Mouse (Mus musculus): ENCODE measurements around the gene Gpbp1.
A peak's percentile ranks its signal among the peaks of the same experiment; 100 is the strongest.

The Gpbp1 gene

DNA sequence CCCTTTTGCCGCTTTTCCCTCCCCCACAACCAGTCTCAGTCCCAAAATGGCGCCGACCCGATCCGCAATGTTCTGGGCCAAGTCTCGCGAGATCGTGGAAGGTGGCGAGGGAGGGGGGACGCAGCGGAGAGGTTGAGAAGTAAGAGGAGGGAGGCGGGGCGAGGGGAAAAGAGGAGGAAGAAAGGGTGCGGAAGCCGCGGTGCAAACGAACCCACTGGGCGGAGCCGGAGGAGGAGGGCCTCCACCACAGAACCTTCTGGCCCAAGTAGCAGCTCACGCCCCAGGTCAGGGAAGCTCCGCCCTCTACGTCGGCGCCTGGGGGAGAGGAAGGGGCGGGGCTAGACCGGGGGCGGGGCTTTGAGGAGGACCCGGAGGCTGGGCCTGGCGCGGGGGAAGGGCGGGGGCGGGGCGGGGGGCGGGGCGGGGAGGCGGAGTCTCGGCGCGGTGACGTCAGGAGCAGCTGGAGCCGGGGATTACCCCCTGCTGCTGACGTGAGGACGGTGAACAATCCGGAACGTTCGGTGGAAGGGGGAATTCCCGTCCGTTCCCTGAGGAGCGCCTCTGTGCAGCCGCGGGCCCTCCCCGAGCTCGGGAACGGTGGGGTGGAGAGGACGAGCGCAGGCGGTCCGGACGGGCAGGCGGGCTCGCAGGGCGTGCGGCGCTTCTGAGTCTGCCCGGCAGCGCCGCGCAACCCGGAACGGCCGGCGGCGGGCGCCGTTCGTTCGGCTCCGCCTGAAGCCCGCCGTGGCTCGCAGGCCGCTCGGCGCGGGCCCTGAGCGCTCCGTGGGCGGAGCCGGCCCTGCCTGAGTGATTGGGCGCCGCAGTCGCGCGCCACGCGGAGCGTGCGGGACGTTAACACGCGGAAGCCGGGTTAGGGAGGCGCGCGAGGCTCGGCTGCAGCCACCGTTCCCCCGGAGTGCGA is at the start of gene Gpbp1:
Gene Gpbp1 (minus strand): TSS at position 310 of the 922 bp plus-strand sequence.
- peak; percentile 100 for DNase-seq

DNA sequence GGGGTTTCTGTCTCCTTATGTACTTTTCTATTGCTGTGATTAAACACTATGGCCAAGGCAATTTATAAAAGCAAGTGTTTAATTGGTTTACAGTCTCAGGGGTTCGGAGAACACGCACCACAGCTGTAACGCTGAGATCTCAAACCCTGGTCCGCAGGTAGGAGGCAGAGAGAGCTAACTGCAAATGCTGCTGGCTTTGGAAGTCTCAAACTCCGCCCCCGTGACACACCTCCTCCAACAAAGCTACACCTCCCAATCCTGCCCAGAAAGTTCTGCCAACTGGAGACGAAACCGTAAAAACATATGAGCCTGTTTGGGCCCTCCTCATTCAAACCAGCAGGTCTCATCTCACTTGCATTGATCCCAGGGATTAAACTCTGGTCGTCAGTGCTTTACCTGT is 47.8 kb upstream of the Gpbp1 start:
- no peak for DNase-seq

DNA sequence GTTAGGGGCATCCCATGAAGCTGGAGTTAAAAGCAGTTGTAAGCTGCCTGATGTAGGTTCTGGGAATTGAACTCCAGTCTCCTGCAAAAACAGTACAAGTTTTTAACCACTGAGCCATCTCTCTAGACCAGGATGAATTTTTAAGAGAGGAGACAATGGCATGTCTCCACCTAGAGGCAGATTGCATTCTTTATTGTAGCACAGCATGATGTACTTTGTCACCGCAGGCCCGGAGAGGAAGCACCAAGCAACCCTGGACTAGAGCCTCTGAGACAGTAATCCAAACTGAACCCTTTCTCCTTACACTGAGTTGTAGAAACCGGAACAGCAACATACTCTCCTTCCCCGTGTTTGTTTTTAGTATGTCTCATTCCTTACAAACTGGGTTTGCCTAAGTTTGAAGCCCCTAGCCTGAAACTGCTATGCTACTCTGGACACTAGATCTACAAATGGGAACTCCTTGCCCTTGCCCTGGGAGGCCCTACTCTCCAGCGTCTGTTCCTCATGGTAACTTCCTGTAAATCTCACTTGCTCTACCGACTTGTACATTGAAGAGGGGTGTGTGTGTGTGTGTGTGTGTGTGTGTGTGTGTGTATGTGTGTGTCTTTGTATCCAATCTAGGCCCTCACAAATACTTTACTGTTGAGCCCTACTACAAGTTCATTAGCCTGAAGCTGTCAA is 46.4 kb upstream of the Gpbp1 start:
- no peak for DNase-seq

DNA sequence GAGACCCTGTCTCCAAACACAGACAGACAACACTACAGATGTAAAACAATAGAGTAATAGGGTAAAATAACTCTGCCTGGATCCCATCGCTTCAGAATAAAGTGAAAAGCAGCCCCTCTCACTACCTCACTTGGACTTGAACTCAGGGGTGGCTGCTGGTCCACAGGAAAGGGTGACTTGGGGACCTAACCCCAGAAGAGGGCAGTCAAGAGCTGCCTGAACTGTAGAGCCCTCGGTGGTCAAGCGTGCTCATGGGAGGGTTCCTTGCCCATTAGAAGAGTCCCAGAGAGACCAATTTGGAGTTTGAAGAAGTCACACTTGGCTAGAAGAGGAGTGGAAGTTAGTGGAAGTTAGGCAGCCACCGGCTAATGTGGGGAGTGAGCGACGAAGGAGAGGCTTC is 44.2 kb upstream of the Gpbp1 start:
- DNase-seq: peak; percentile 45 to 46

DNA sequence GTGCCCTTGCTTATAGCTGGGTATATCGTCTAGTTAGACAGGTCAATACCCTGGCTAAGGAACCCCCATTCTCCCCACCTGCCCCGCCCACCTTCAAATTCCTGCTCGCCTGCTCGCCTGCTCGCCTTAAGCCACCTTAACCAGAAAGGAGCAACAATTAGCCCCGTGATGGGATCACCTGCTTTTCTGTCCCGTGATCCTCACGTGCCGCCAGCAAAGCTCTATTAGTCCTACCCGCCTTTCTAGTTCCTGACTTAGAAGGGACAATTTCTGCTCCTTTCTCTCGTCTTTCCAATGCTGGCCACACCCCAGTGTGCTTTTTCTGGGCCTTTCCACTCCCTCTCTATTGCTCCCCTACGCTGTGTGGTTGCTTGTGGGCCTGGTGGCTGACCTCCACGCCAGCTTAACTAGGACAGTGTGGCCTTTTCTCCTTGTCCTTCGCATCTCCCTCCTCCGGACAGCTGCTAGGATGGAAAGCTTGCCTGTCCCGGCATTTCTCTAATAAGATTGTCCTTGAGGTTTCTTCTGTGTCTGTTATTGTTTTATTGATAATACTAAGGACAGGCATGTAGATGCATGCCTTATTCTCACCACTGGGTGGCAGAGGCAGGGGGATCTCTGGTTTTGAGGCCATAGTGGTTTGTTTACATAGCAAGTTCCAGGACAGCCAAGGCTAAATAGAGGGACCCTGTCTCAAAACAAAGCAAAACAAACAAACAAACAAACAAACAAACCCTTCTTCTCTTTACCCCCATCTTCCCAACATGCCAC is 42.5 kb upstream of the Gpbp1 start:
- peak; percentile 7 to 18 for DNase-seq

GRCm38 (mm10) chr13:111531701-111532100 is 41.8 kb upstream of the Gpbp1 start:
- DNase-seq: no peak

GRCm38 (mm10) chr13:111524277-111524676 is 34.4 kb upstream of the Gpbp1 start:
- no peak for DNase-seq

DNA sequence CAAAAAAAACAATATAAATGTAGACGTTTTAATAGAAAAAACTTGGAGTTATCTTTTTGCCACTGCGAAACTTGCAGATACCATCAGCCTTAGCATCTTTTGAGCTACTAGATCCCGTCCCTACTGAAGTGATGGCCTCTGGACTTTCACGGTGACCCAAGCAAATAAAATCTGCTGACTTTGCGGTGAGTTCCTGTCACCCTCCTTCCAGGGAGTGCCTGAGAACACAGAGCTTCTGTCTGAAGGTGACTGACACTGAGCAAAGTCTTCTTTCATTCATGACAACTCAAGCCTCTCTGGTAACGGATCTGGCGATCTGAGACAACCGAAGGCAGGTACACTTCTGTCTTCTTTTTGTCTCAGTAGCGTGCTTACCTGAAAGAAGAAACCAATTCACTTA is 32.4 kb upstream of the Gpbp1 start:
- no peak for DNase-seq

GRCm38 (mm10) chr13:111520456-111520855 is 30.5 kb upstream of the Gpbp1 start:
- no peak for DNase-seq

DNA sequence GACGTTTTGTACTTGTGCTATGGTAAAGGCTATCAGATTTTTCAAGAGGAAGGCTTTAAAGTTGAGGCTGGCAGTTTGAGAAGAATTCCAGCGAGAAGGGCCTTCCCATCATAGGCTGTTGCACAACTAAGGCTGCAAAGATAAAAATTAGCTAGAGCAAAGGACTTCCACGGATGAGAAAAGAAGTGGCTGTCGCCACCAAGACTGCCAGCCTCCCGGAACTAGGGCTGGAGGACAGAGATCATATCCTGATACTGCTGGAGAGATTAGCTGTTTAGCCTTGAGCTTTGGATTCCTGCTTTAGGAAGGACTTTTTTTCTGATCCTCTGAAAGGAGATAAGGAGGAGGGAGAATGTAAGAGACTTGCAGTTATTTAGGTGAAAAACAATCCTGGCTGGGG is 28.4 kb upstream of the Gpbp1 start:
- DNase-seq: no peak

DNA sequence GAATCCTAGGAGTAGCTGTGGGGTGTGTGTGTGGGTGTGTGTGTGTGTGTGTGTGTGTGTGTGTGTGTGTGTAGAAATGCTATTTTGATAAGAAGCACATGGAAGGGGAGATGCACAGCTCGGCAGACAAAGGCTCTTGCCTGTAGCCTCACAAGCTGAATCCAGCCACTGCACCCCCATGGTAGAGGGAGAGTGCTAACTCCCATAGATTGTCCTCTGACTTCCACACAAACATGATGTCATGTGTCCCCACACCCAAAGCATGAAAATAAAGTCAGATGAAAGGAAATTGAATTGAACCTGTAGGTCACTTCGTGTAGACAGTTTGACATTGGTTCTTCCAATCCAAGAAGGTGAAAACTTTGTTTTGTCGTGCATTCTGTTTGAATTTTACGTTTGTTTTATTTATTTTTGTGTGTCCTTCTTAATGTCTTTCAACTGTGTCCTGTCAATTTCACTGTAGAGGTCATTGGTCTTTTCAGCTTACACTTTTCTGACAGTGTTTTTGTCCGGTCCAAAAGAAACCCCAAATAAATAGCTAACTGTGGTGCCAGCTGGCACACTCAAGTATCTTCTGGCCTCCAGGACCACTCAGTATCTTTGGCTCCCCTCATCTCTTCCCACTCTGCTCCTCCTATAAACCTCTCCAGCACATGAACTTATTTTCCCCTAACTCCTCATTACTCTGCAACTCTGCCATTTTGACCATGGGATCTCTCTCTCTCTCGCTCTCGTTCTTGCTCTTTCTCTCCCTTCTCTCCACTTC is 26.7 kb upstream of the Gpbp1 start:
- DNase-seq: no peak

- no peak for DNase-seq
Measured at GRCm38 (mm10) chr13:111509385-111509784, 19.5 kb upstream of the Gpbp1 start.

GRCm38 (mm10) chr13:111508645-111509044 is 18.7 kb upstream of the Gpbp1 start:
- DNase-seq: no peak

- no peak for DNase-seq
Measured at GRCm38 (mm10) chr13:111494330-111495029, 4.6 kb upstream of the Gpbp1 start.

- DNase-seq: no peak
Measured at GRCm38 (mm10) chr13:111491046-111491756, 1.3 kb upstream of the Gpbp1 start.

DNA sequence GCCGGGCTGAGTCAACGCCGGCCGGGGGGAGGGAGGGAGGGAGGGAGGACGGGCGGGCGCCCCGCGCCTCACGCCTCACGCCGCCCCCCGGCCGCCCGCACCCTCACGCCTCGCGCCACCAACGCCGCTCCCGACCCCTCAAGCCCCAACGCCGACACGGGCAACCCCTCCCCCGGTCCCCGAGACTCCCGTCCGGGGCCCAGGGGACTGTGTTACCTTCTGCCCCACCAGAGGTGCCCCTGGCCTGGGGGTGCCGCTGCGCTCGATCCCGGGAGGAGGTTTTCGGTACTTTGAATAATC is 459 bp downstream of the Gpbp1 start:
- DNase-seq: no peak

DNA sequence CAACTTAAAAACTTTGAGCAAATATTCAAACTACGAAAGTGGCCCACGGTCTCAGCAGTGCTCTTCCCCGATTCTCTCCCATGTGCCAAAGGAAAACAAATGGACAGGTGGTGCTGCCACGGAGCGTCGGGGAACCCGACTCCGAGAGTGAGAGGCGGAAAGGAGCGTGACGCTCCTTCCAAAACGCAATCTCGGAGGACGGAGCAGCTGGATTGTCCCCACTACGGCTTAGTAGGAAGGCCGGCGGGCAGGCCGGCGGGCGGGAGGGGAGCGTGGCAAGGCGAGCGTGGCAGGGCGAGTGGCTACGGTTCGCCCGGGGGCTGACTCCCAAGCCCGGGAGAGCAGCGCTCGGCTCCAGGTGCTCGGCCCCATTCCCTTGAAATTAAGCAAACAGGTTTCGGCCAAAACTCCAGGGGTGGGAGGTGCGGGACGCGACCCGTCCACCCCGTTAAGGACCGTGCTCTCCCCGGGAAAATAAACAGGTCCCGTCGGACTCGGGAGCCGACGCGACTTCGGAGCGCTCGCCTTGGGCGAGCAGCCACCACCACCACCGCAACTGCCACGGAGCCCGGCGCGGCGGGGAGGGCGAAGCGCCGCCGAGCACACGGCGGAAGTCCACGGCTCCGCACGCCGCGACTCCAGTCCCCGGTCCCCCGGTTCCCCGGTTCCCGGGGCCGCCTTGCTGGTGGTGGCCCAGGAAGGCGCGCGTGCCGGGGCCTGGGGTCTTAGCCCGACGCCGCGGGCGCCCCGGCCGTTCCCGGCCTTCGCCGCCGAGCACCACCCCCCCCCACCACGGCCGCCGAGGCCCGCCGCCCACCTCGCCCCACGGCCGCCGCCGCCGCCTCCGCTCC is 1.0 kb downstream of the Gpbp1 start:
- DNase-seq: peak; percentile 53 to 57

DNA sequence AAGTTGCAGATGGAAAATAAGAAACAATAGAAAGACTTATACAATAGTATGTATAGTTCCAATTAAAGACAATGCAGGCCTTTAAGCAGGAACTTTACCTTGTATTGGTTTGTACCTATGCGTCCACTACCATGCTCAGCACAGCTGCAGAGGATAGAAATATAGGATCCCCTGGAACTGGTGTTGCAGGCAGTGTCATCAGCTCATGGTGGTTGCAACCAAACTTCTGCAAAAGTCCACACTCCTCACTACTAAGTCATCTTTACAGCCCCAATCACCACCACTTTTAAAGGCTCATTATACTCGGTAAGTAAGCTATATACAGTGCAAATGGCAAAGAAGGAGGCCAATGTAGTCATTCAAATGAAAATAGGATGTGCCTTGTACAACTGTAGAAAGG is 12.2 kb downstream of the Gpbp1 start:
- no peak for DNase-seq

DNA sequence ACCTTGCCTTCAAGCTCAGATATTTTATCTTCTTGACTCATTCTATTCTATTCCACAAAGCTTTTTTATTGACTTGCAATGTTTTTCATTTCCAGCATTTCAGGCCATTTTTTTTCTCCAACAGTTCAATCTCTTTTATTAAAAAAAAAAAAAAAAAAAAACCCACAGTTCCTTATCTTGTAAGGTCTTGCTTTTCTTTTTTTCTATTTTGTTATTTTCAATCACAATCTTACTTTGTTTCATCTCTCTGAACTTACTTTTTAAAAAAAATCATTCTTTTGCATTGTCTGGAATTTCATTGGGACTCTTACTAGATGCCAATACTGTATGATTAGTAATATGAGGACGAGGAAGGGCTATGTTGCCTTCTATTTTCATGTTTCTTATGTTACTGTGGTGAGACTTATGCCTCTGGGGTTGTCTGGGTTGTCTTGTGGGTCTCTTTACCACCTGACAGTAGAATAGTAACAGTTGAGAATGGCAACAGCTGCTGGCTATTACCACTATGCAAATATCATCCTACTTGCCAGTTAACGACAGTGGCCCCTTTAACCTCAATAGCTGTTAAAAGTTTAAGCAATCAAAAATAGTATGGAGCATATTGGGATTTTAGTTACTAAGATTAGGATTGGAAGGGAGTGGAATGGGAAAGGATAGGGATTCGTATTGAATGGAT is 19.2 kb downstream of the Gpbp1 start:
- no peak for DNase-seq

GRCm38 (mm10) chr13:111467350-111467749 is 22.6 kb downstream of the Gpbp1 start:
- no peak for DNase-seq

Measured in kidney, postnatal 4 days (tissue).